Mouse (Mus musculus): ENCODE data around the gene Nkain4.

Nkain4 gene

GRCm38 (mm10) chr2:180952731-180953171 is 1.7 kb downstream of the Nkain4 start:
- in situ Hi-C loops (cut with MboI, MseI), result no loop called here

- in situ Hi-C loops (cut with MboI, MseI), result no loop called here
Measured at GRCm38 (mm10) chr2:180949947-180950346, 4.6 kb downstream of the Nkain4 start.

GRCm38 (mm10) chr2:180941869-180942268 is 12.6 kb downstream of the Nkain4 start:
- in situ Hi-C loops (cut with MboI, MseI), result no loop called here

GRCm38 (mm10) chr2:180940187-180940586 is 14.3 kb downstream of the Nkain4 start:
- in situ Hi-C loops (cut with MboI, MseI), result no loop called here

- in situ Hi-C loops (cut with MboI, MseI), result loop anchor here (5.0 kb wide), 1 partner anchor 125 kb away; no protein-coding TSS in a partner anchor
Measured at GRCm38 (mm10) chr2:180932418-180932817, 22.1 kb downstream of the Nkain4 start.

GRCm38 (mm10) chr2:180928723-180929122 is 25.8 kb downstream of the Nkain4 start, which contains the start of gene Birc7:
TSS of gene Birc7 (plus strand) at chr2:180929023.
- in situ Hi-C loops (cut with MboI, MseI), result no loop called here

GRCm38 (mm10) chr2:180925176-180925575 is 29.3 kb downstream of the Nkain4 start:
- in situ Hi-C loops (cut with MboI, MseI), result no loop called here

GRCm38 (mm10) chr2:180922739-180923138 is 31.8 kb downstream of the Nkain4 start:
- in situ Hi-C loops (cut with MboI, MseI), result no loop called here

GRCm38 (mm10) chr2:180920810-180921400 is 33.6 kb downstream of the Nkain4 start, which contains the start of gene Ythdf1:
TSS of gene Ythdf1 (minus strand) at chr2:180920949.
- in situ Hi-C loops (cut with MboI, MseI), result no loop called here

- in situ Hi-C loops (cut with MboI, MseI), result no loop called here
Measured at GRCm38 (mm10) chr2:180919913-180920809, 34.3 kb downstream of the Nkain4 start.

GRCm38 (mm10) chr2:180915886-180916433 is 38.5 kb downstream of the Nkain4 start:
- in situ Hi-C loops (cut with MboI, MseI), result no loop called here

- in situ Hi-C loops (cut with MboI, MseI), result no loop called here
Measured at GRCm38 (mm10) chr2:180910928-180911327, 43.6 kb downstream of the Nkain4 start.

- in situ Hi-C loops (cut with MboI, MseI), result no loop called here
Measured at GRCm38 (mm10) chr2:180905556-180906221, 48.8 kb downstream of the Nkain4 start.

- in situ Hi-C loops (cut with MboI, MseI), result no loop called here
Measured at GRCm38 (mm10) chr2:180904435-180905208, 49.9 kb downstream of the Nkain4 start.

GRCm38 (mm10) chr2:180902086-180902485 is 52.4 kb downstream of the Nkain4 start:
- in situ Hi-C loops (cut with MboI, MseI), result no loop called here

GRCm38 (mm10) chr2:180897857-180898256 is 56.6 kb downstream of the Nkain4 start:
- in situ Hi-C loops (cut with MboI, MseI), result no loop called here

GRCm38 (mm10) chr2:180896819-180897625 is 57.5 kb downstream of the Nkain4 start:
- in situ Hi-C loops (cut with MboI, MseI), result no loop called here

- in situ Hi-C loops (cut with MboI, MseI), result no loop called here
Measured at GRCm38 (mm10) chr2:180895837-180896525, 58.5 kb downstream of the Nkain4 start.

GRCm38 (mm10) chr2:180895321-180895720 is 59.2 kb downstream of the Nkain4 start:
- in situ Hi-C loops (cut with MboI, MseI), result no loop called here

- in situ Hi-C loops (cut with MboI, MseI), result no loop called here
Measured at GRCm38 (mm10) chr2:180894734-180895133, 59.8 kb downstream of the Nkain4 start.
